Mouse (Mus musculus) testis, adult 2 months (tissue): ENCODE measurements around the gene Camta1.

Experiments
- CTCF ChIP-seq: fragments of 200-500 bp; IDR thresholded peaks from 2 replicates; pipeline ENCODE4 v1.5.1; 2012; ENCODE audit warnings: low read depth, mild to moderate bottlenecking, inconsistent platforms, low read length, moderate library complexity; ENCODE audit not compliant: control insufficient read depth, insufficient read depth, insufficient replicate concordance
- POLR2A ChIP-seq: fragments of 200-500 bp; IDR thresholded peaks from 2 replicates; pipeline ENCODE4 v1.6.1; 2012; ENCODE audit warnings: low read depth, mild to moderate bottlenecking, inconsistent platforms, low read length, moderate library complexity; ENCODE audit not compliant: control insufficient read depth

DNA sequence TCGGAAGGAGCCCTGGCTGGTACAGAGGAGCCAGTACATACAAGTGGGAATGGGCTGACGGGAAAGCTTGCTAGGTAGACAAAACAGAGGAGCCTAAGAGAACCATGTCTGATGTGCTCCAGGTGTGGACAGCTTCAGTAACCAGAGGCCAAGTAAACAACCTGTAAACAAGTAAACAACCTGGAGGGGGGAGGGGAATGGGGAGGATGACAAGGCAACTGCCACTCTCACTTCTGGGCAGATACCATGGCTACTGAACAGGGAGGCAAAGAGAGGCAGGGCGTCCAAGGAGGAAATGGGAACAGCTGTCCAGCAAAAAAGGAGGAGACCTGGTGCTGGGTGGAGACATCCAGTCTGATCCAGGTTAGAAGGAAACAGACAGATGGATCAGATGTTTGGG, 88.0 kb downstream of the Camta1 start:
- TF ChIP-seq CTCF (no peak), POLR2A (no peak)
